Mouse (Mus musculus) heart, embryonic 12.5 days (tissue): Measurements from ENCODE around the gene Mcmbp. TPM values are rescaled to one million over a fixed set of nuclear protein-coding genes. Genes with fewer than 3 reads are reported as not detected.

Experiments
- ATAC-seq: fragments of 200-750 bp; cut with Nextera tagmentation; 2 replicates; pipeline ENCODE4 v1.8.0; 2017; ENCODE audit warnings: moderate TSS enrichment, moderate library complexity; ENCODE audit not compliant: insufficient number of reproducible peaks, low FRiP score
- H3K27ac ChIP-seq: fragments of 300-500 bp; sonication (generic); 2 replicates; pipeline ENCODE4 v1.5.1; 2016; ENCODE audit warnings: mild to moderate bottlenecking, moderate library complexity; ENCODE audit not compliant: poor library complexity, severe bottlenecking
- H3K27me3 ChIP-seq: fragments of 300-500 bp; sonication (generic); replicated peaks from 2 replicates; pipeline ENCODE4 v1.6.1; 2016; ENCODE audit warnings: mild to moderate bottlenecking, moderate library complexity
- H3K36me3 ChIP-seq: fragments of 300-500 bp; sonication (generic); 2 replicates; pipeline ENCODE4 v1.6.1; 2016; ENCODE audit warnings: mild to moderate bottlenecking, moderate library complexity
- H3K4me1 ChIP-seq: fragments of 300-500 bp; sonication (generic); replicated peaks from 2 replicates; pipeline ENCODE4 v1.6.1; 2016; ENCODE audit warnings: mild to moderate bottlenecking
- H3K4me2 ChIP-seq: fragments of 300-500 bp; sonication (generic); 2 replicates; pipeline ENCODE4 v1.6.1; 2016; ENCODE audit warnings: mild to moderate bottlenecking, moderate library complexity
- H3K4me3 ChIP-seq: fragments of 300-500 bp; sonication (generic); 2 replicates; pipeline ENCODE4 v1.5.1; 2016; ENCODE audit warnings: mild to moderate bottlenecking
- H3K9ac ChIP-seq: fragments of 300-500 bp; sonication (generic); 2 replicates; pipeline ENCODE4 v1.6.1; 2016; ENCODE audit warnings: mild to moderate bottlenecking, moderate library complexity
- H3K9me3 ChIP-seq: fragments of 300-500 bp; sonication (generic); replicated peaks from 2 replicates; pipeline ENCODE4 v1.6.1; 2016; ENCODE audit warnings: mild to moderate bottlenecking, moderate library complexity
- WGBS: fragments of 180-500 bp; shearing (Covaris S2); methylation state at CpG from one replicate; pipeline ENCODE4 v1.1.7; 2016; 5-methylcytosine and 5-hydroxymethylcytosine counted together
- polyA plus RNA-seq: library from polyadenylated mRNA; unstranded; fragments of >200 nt; fragmentation: Nextera tagmentation; extraction: Ambion mirVana; gene quantifications from 2 replicates; pipeline ENCODE4 v1.2.1, GENCODE M21; 2016

The Mcmbp gene
- 46.6 and 49.4 TPM in 2 replicates for polyA plus RNA-seq

DNA sequence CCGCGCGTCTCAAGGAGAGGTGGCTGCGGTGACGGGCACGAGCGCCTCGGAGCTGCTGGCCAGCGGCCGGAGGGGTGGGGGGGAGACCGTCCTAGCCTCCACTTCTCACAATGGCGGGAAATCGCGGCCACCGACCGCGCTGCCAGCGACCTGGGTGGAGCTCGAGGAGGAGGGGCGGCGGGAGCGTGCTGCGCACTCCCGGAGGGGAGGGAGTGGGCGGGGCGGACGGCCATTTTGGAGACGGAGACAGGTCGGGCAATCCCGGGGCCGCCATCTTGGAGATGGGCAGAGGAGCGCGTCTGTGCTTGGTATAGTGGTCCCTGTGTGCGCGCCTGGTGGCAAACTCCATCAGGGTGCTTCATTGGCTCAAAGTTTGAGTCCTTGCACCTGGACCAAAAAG, at the start of gene Mcmbp:
TSS of gene Mcmbp (minus strand) at position 162 of the 400 bp plus-strand sequence.
- H3K9me3 ChIP-seq = no peaks in the 10 kb centered on the region
- peak; percentile 90 for ATAC-seq
- peak within 1 kb of the TSS; percentile 99 for H3K9ac ChIP-seq
- H3K36me3 ChIP-seq = no peaks in the 10 kb centered on the region
- peak within 1 kb of the TSS; percentile 92 for H3K4me2 ChIP-seq
- under 1% methylated on average over 34 of the region's 35 CpGs for WGBS
- 0 out of 2 replicates have a peak, but pooled peaks cover 8% of the 10 kb centered on the region for H3K27me3 ChIP-seq
- H3K27ac ChIP-seq = peak within 1 kb of the TSS; percentile 86
- H3K4me3 ChIP-seq = peak within 1 kb of the TSS; percentile 87
- H3K4me1 ChIP-seq = peaks cover 27% of the 10 kb centered on the region

DNA sequence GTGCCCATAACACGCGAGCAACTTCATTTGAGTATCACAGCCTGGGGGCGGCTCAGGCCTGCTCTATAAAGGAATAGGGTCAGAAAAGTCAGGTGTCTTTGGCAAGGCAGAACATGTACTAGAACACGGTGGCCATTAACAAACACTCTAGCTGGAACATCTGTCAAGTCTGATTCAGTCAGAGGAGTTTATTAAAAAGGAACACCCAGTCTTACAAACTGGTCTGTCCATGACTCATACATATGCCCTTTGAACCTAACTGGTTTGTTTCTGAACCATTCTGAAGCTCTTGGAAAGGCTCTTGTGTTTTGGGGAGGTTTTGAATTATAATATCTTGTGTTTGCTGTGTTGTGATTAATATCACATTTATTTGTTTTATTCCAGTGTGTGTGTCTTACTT, 49.8 kb upstream of the Mcmbp start:
- no peak overlapping the region for H3K4me3 ChIP-seq
- no peaks in the 10 kb centered on the region for H3K4me1 ChIP-seq
- H3K9ac ChIP-seq = no peak overlapping the region
- no peaks in the 10 kb centered on the region for H3K9me3 ChIP-seq
- H3K27me3 ChIP-seq = no peaks in the 10 kb centered on the region
- H3K27ac ChIP-seq = no peak overlapping the region
- no peak overlapping the region for H3K4me2 ChIP-seq
- WGBS = 89% methylated on average over 4 of the region's 4 CpGs
- H3K36me3 ChIP-seq = peaks cover 17% of the 10 kb centered on the region
- ATAC-seq = no peak

DNA sequence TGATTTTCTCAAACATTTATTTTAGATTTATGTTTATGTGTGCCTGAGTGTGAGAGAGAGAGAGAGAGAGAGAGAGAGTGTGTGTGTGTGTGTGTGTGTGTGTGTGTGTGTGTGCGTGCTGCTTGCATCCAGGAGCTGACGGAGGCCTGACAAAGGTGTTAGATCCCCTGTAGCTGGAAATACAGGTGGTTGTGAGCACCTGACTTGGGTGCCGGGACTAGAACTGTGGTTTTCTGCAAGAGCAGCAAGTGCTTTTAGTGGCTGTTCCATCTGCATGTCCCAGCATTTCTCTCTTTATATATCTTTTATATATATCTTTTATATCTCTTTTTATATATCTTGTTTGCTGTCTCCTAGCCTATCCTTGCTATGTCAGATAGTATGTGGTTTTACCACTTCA, 41.6 kb upstream of the Mcmbp start:
- Histone ChIP-seq H3K4me1 (no peaks in the 10 kb centered on the region), H3K36me3 (peaks cover 83% of the 10 kb centered on the region), H3K27me3 (no peaks in the 10 kb centered on the region), H3K4me3 (no peak overlapping the region), H3K4me2 (no peak overlapping the region), H3K27ac (no peak overlapping the region), H3K9me3 (no peaks in the 10 kb centered on the region), H3K9ac (no peak overlapping the region)
- no peak for ATAC-seq
- WGBS = 86% methylated on average over 3 of the region's 3 CpGs

DNA sequence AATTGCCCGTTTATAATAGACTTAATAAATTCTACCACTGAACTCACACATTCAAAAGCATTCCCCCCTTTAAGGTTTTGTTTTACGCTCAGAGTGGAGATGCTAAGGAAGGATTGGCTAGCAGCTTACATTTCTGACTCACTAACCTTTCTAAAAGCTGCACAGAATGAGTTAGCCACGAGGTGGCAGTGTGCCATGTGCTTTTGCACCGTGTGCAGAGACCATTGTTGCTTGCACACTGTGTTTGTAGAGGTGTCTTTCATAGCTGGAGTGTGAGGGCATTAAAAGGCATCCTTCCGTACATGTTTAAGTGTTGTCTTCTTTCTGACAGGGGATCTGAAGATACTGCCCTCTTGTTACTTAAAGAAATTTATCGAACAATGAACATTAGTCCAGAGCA, 39.0 kb upstream of the Mcmbp start:
- H3K27ac ChIP-seq = no peak overlapping the region
- peaks cover 85% of the 10 kb centered on the region for H3K36me3 ChIP-seq
- H3K9ac ChIP-seq = no peak overlapping the region
- no peaks in the 10 kb centered on the region for H3K27me3 ChIP-seq
- 53% methylated on average over 6 of the region's 6 CpGs for WGBS
- H3K4me2 ChIP-seq = no peak overlapping the region
- H3K4me1 ChIP-seq = no peaks in the 10 kb centered on the region
- H3K4me3 ChIP-seq = no peak overlapping the region
- no peaks in the 10 kb centered on the region for H3K9me3 ChIP-seq
- ATAC-seq = no peak

DNA sequence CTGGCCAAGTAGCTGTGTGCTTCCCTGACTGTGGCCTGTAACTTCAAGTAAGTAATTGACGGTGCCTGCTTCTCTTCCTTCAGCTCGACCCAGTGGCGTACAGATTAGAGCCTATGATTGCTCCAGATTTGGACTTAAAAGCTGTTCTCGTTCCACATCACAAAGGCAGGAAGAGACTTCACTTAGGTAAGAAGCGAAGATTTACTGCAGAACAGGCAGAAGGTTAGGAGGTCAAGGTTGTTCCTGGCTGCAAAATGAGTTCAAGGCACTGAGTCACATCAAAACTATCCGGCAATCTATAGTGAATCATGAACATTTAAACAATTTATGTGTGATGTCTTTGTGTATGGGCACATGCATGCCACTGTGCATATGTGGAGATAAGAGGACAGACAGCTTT, 36.9 kb upstream of the Mcmbp start:
- no peak overlapping the region for H3K27ac ChIP-seq
- H3K4me1 ChIP-seq = no peaks in the 10 kb centered on the region
- no peak overlapping the region for H3K9ac ChIP-seq
- no peaks in the 10 kb centered on the region for H3K27me3 ChIP-seq
- ATAC-seq = no peak
- peaks cover 93% of the 10 kb centered on the region for H3K36me3 ChIP-seq
- 80% methylated on average over 6 of the region's 6 CpGs for WGBS
- H3K4me2 ChIP-seq = no peak overlapping the region
- no peaks in the 10 kb centered on the region for H3K9me3 ChIP-seq
- H3K4me3 ChIP-seq = no peak overlapping the region

DNA sequence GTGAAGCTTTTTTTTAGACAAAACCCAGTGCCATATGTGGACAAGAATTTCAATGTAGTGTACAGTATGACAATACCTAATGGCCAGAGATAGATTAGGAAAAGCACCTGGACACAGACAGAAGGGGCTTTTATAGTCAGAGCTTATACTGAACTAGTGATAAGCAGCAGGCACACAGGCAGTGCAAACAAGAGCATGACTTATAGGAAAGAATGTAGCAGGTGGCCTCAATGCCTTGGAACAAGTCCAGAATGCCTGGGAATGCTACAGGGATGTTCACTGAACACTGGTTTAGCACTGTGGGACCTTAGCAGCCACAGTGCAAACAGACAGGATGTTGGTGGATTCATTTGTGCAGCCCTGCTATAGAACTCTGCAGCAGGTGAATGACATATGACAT, 26.4 kb upstream of the Mcmbp start:
- H3K4me1 ChIP-seq = peaks cover 8% of the 10 kb centered on the region; the same call in 1 of the 2 replicates
- H3K27ac ChIP-seq = peak overlapping the region; percentile 67; the same call in 1 of the 2 replicates
- H3K27me3 ChIP-seq = no peaks in the 10 kb centered on the region
- no peak overlapping the region for H3K4me3 ChIP-seq
- H3K9ac ChIP-seq = no peak overlapping the region
- peaks cover 84% of the 10 kb centered on the region for H3K36me3 ChIP-seq
- ATAC-seq = no peak; the same call in 1 of the 2 replicates
- no peaks in the 10 kb centered on the region for H3K9me3 ChIP-seq
- H3K4me2 ChIP-seq = no peak overlapping the region

DNA sequence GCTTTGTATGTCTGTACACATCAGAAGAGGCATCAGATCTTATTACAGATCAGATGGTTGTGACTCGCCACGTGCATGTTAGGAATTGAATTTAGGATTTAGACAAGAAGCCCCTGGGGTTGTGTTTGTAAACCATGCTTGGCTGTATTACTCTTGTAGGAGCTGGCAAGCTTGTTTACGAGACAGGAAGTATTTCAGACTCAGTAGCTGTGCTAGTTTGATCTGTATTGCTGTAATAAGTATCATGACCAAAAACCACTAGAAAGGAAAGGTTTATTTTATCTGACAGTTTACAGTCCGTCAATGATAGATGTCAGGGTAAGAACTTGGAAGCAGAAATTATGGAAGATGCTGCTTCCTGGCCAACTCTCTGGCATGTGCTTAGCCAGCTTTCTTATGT, 18.7 kb upstream of the Mcmbp start:
- WGBS = 93% methylated on average over 4 of the region's 4 CpGs
- Histone ChIP-seq H3K27ac (no peak overlapping the region), H3K9me3 (no peaks in the 10 kb centered on the region), H3K4me1 (no peaks in the 10 kb centered on the region), H3K4me2 (no peak overlapping the region), H3K27me3 (no peaks in the 10 kb centered on the region), H3K9ac (no peak overlapping the region), H3K36me3 (peaks cover 93% of the 10 kb centered on the region), H3K4me3 (no peak overlapping the region)
- ATAC-seq = no peak

DNA sequence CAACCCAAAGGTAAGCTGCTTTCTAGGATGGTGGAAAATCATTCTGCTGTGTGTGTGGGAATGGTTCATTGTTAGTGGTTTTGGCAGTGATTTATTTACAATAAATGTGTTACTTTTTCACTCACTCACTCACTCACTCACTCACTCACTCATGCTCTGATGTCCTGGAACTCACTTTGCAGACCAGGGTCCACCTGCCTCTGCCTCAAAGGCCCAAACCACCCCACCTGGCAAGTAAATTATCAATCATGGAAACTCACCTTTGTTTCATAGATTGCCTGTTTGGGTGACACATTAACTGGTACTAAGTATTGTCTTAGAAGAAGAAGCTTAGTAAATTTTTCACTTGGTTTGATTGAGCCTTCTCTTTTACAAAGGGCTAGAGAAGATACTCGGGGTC, 15.1 kb upstream of the Mcmbp start:
- Histone ChIP-seq H3K4me1 (peaks cover 2% of the 10 kb centered on the region; the same call in 1 of the 2 replicates), H3K27ac (no peak overlapping the region), H3K4me3 (no peak overlapping the region), H3K27me3 (no peaks in the 10 kb centered on the region), H3K36me3 (peaks cover 93% of the 10 kb centered on the region), H3K9me3 (no peaks in the 10 kb centered on the region), H3K4me2 (no peak overlapping the region), H3K9ac (no peak overlapping the region)
- 93% methylated on average over 1 of the region's 1 CpGs for WGBS
- ATAC-seq = no peak

DNA sequence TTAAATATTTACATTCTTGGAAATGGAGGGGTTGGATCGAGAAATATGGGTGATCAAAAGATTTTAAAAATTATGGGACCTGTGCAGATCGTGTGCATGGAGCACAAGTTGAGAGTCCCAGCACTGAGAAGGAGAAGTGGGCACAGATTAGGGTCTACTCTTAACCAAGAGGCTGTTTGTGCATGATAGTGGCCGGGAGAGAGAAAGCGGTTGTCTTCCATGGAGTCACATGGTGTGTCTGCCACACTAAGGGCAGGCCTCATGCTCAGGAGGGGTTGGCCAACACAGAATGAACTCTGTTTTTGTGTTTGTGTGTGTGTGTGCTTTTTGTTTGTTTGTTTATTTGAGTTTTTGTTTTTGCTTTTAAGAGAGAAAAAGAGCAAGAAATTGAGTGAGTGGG, 11.7 kb upstream of the Mcmbp start:
- H3K36me3 ChIP-seq = peaks cover 65% of the 10 kb centered on the region
- no peaks in the 10 kb centered on the region for H3K27me3 ChIP-seq
- H3K9ac ChIP-seq = no peak overlapping the region
- no peaks in the 10 kb centered on the region for H3K9me3 ChIP-seq
- peaks cover 31% of the 10 kb centered on the region for H3K4me1 ChIP-seq
- 83% methylated on average over 4 of the region's 4 CpGs for WGBS
- no peak overlapping the region for H3K4me2 ChIP-seq
- no peak for ATAC-seq
- H3K4me3 ChIP-seq = no peak overlapping the region
- no peak overlapping the region for H3K27ac ChIP-seq

DNA sequence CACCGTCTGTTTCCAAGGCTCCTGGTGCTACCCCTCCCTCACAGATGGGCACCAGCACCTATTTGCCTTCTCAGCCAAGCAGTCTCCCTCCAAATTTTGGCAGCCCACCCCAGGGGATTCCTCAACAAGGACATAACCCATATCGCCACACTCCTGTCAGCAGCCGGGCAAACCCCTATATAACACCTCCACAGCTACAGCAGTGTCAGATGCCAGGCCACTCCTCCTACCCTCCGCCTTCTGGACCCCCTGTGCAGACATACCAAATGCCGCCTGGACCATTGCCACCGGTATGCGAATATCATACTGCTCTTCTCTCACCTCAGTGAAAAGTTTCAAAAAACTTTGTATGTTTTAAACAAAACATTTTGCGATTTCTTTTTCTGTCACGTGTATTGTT, 10.0 kb upstream of the Mcmbp start:
- ATAC-seq = no peak
- Histone ChIP-seq H3K4me3 (no peak overlapping the region), H3K4me2 (no peak overlapping the region), H3K27me3 (no peaks in the 10 kb centered on the region), H3K9ac (no peak overlapping the region), H3K9me3 (no peaks in the 10 kb centered on the region), H3K36me3 (peaks cover 55% of the 10 kb centered on the region), H3K4me1 (peaks cover 48% of the 10 kb centered on the region), H3K27ac (no peak overlapping the region)
- 78% methylated on average over 9 of the region's 9 CpGs for WGBS

DNA sequence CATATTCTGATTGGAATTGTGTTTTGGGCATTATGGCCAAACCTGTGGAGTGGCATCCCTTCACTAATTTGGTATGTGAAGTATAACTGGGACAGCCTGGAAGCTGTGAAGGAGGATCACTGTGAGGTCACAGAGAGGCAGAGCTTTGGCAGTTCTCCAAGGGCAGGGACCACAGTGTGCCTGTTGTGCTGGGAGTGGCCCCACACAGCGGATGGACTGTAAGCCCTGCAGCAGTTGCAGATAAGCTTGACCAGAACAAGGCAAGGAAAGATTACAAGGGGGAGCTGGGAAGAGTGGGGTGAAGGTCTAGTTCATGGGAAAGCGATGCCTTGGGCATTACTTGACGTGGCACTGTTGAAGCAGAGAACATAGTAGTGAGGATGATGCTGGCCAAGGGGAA, 8.5 kb upstream of the Mcmbp start:
- Histone ChIP-seq H3K4me1 (peaks cover 48% of the 10 kb centered on the region), H3K9me3 (no peaks in the 10 kb centered on the region), H3K27ac (peak overlapping the region; percentile 74), H3K36me3 (peaks cover 40% of the 10 kb centered on the region), H3K27me3 (no peaks in the 10 kb centered on the region), H3K9ac (no peak overlapping the region), H3K4me3 (0 out of 2 replicates have a peak overlapping the region, but pooled peaks have one; percentile 1), H3K4me2 (peak overlapping the region; percentile 48)
- ATAC-seq = peak; percentile 80
- 2% methylated on average over 3 of the region's 3 CpGs for WGBS

DNA sequence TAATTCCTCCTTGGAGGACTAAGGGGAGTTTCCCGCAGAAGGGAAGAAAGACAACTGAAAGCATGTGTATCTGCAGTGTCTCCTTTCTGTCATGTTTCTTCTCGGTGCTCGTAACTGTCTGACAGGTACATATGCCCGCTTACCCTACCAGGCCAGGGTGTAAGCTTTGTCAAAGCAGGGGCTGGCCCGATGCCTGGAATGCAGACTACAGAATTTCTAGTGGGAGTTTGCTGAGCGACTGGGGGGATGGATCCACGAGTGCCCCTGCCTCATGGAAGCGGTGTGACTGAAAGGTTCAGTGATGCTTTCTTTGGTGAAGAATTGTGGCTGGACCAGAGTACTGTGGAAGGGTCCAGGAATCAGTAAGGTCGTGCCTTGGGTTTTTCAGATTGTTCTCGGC, 5.9 kb upstream of the Mcmbp start:
- Histone ChIP-seq H3K36me3 (peaks cover 18% of the 10 kb centered on the region), H3K4me1 (peaks cover 48% of the 10 kb centered on the region), H3K9ac (peak overlapping the region; percentile 87), H3K27ac (no peak overlapping the region), H3K4me3 (peak overlapping the region; percentile 99), H3K27me3 (0 out of 2 replicates have a peak, but pooled peaks cover 8% of the 10 kb centered on the region), H3K9me3 (no peaks in the 10 kb centered on the region), H3K4me2 (peak overlapping the region; percentile 93)
- WGBS = 77% methylated on average over 10 of the region's 10 CpGs
- no peak for ATAC-seq
